Mouse (Mus musculus) ES-E14 (cell line): Measurements from ENCODE around the gene Rad1.

ENCODE experiments used
- CHD2 ChIP-seq: IDR thresholded peaks from 2 replicates; pipeline ENCODE4 v1.6.1; 2014; ENCODE audit warnings: mild to moderate bottlenecking, low read depth, low read length, inconsistent platforms
- HCFC1 ChIP-seq: IDR thresholded peaks from 2 replicates; pipeline ENCODE4 v1.6.1; 2012; ENCODE audit warnings: low read length, inconsistent platforms, borderline replicate concordance; ENCODE audit not compliant: insufficient read depth
- MAFK ChIP-seq: IDR thresholded peaks from 2 replicates; pipeline ENCODE4 v1.6.1; 2014; ENCODE audit warnings: mild to moderate bottlenecking, low read depth, low read length, inconsistent platforms; ENCODE audit not compliant: insufficient read depth
- ZC3H11A ChIP-seq: IDR thresholded peaks from 2 replicates; pipeline ENCODE4 v1.6.1; 2012; ENCODE audit warnings: low read depth, mild to moderate bottlenecking, inconsistent platforms, low read length, borderline replicate concordance

DNA sequence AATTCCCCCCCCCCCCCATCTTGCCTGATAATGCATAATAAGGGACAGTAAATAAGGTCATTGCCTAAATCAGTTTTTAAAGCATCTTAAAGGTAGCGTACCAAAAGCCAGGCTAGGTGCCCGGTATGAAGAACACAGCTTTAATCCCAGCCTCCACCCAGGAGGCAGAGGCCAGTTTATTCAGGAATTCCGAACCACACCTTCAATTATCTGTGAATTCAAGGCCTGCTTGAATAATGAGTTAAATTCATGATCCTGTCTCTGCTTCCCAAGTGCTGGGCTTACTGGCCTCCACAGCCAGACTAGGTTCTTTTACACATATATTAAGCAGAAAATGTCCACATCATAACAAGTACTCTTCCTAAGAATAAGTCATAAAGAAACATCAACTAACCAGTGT is 14.9 kb upstream of the Rad1 start:
- TF ChIP-seq ZC3H11A (no peak), HCFC1 (no peak), CHD2 (no peak), MAFK (no peak)
